Mouse (Mus musculus) lung, postnatal 25 days (tissue): Measurements from ENCODE around the gene Phb.
A peak's percentile ranks its signal among the peaks of the same experiment; 100 is the strongest.

ENCODE experiments used
- DNase-seq: peaks from one replicate; pipeline ENCODE4 v3.0.0; 2022; ENCODE audit warnings: low spot score

The Phb gene

GRCm38 (mm10) chr11:95666529-95667149, at the start of gene Phb:
TSS of gene Phb (plus strand) at chr11:95666957.
- DNase-seq: peak; percentile 99

- DNase-seq: no peak
These were observed 48.8 kb upstream of the Phb start for GRCm38 (mm10) chr11:95617785-95618465.

- no peak for DNase-seq
These were observed 47.7 kb upstream of the Phb start for GRCm38 (mm10) chr11:95619081-95619480.

GRCm38 (mm10) chr11:95619886-95620444, 46.8 kb upstream of the Phb start:
- DNase-seq: no peak

- DNase-seq: no peak
These were observed 45.7 kb upstream of the Phb start for GRCm38 (mm10) chr11:95621010-95621409.

- DNase-seq: no peak
These were observed 45.1 kb upstream of the Phb start for GRCm38 (mm10) chr11:95621541-95622130.

GRCm38 (mm10) chr11:95622426-95622825, 44.3 kb upstream of the Phb start:
- DNase-seq: no peak

GRCm38 (mm10) chr11:95630558-95630957, 36.2 kb upstream of the Phb start:
- no peak for DNase-seq

GRCm38 (mm10) chr11:95631301-95631700, 35.5 kb upstream of the Phb start:
- no peak for DNase-seq

GRCm38 (mm10) chr11:95632474-95632873, 34.3 kb upstream of the Phb start:
- DNase-seq: no peak

- DNase-seq: no peak
These were observed 33.2 kb upstream of the Phb start for GRCm38 (mm10) chr11:95633512-95634000.

- no peak for DNase-seq
These were observed 31.7 kb upstream of the Phb start for GRCm38 (mm10) chr11:95635030-95635429.

- DNase-seq: no peak
These were observed 26.0 kb upstream of the Phb start for GRCm38 (mm10) chr11:95640751-95641150.

- DNase-seq: no peak
These were observed 24.1 kb upstream of the Phb start for GRCm38 (mm10) chr11:95642534-95643280.

- no peak for DNase-seq
These were observed 22.9 kb upstream of the Phb start for GRCm38 (mm10) chr11:95643856-95644255.

GRCm38 (mm10) chr11:95644381-95644780, 22.4 kb upstream of the Phb start:
- DNase-seq: no peak

- no peak for DNase-seq
These were observed 21.2 kb upstream of the Phb start for GRCm38 (mm10) chr11:95645397-95646153.

- DNase-seq: no peak
These were observed 20.6 kb upstream of the Phb start for GRCm38 (mm10) chr11:95646154-95646490.

- no peak for DNase-seq
These were observed 19.0 kb upstream of the Phb start for GRCm38 (mm10) chr11:95647791-95648190.

GRCm38 (mm10) chr11:95648827-95649226, 17.9 kb upstream of the Phb start:
- DNase-seq: peak; percentile 72

- DNase-seq: no peak
These were observed 17.2 kb upstream of the Phb start for GRCm38 (mm10) chr11:95649560-95649959.

GRCm38 (mm10) chr11:95650001-95650400, 16.8 kb upstream of the Phb start:
- DNase-seq: no peak
